ENCODE assay signal across 8 mouse cellular contexts in the genomic region with DNA sequence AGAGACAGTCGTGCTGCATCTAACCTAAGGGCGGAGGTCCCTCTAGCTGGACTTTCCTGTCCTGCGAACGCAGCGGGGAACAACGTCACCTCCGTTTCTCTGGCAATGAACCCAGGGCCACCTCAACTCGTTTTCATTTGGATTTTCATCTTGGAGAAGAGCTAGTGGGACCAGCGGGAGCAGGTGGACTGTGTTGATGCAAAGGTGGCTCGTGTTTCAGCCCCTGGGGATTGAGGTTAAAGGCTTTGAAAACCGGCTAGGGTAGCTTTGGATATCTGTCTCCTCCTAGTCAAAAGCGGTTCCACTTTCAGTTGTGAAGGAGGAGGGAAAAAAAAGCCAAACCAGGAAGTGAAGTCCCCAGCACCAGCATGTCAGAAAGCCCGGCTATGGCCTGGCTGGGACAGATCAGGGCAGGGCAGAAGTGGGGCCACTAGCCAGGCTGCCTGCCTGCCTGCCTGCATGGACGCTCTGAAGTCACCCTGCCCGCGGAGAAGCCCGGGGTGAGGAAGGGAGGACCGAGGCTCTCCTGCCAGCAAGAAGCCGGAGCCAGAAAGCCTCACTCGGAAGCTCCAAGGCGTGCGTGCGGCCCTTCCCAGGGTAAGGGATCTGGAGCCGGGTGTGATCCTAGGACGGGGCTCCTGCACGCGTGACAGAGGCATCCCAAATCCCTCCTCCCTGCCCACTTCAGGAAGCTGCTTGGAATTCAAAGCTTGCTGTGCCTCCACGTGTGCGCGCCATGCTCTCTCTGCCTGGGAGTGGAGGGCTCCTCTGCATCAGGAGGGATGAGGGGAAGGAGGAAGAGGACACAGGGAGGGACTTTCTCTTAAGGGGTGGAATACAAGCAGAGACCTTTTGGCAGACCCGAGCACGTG. TPM values are rescaled to one million over a fixed set of nuclear protein-coding genes. Genes with fewer than 3 reads are reported as not detected.
DNase-seq lines count a peak whose midpoint lies in the region; ATAC-seq lines count a peak whose summit lies in the region.

No protein-coding gene starts in this region.

- H3K36me3 ChIP-seq in hindbrain, embryonic 11.5 days (ENCODE audit: control insufficient read depth, insufficient read depth, low read length), result no peaks in the 10 kb centered on the region

- H3K9me3 ChIP-seq in hindbrain, embryonic 11.5 days (ENCODE audit: control insufficient read depth, low read length), result no peaks in the 10 kb centered on the region

- under 1% methylated on average over 32 of the region's 32 CpGs for WGBS in hindbrain, embryonic 11.5 days

- H3K4me3 ChIP-seq in hindbrain, embryonic 11.5 days (ENCODE audit: low read depth, low read length), result peak overlapping the region; percentile 44

- peak; percentile 71 for ATAC-seq in frontal cortex, adult (ENCODE audit: low TSS enrichment)
- ATAC-seq in hindbrain, embryonic 11.5 days (ENCODE audit: low FRiP score), result peak; percentile 81

- peak; percentile 78 for DNase-seq in Muller cell, postnatal 12 days (ENCODE audit: inconsistent ontology term)
- peak; percentile 49 for DNase-seq in cerebellum, adult 8-10 months
- peak; percentile 70 for DNase-seq in hindbrain, embryonic 11.5 days (ENCODE audit: low spot score)
- DNase-seq in layer of hippocampus, postnatal 25 days (ENCODE audit: extremely low spot score in 1 of 2, low spot score in 1 of 2), result peak; percentile 36 to 38
- DNase-seq in lung, postnatal 14 days, result peak; percentile 71
- DNase-seq in ovary, postnatal 14 days (ENCODE audit: low spot score), result peak; percentile 26
- DNase-seq in thymus, postnatal 0 days (ENCODE audit: low spot score), result peak; percentile 63

- H3K27ac ChIP-seq in hindbrain, embryonic 11.5 days (ENCODE audit: low read depth, low read length), result peak overlapping the region; percentile 25; the same call in 1 of the 2 replicates

- no peaks in the 10 kb centered on the region for H3K27me3 ChIP-seq in hindbrain, embryonic 11.5 days (ENCODE audit: control insufficient read depth, insufficient read depth, low read length)

- H3K4me2 ChIP-seq in hindbrain, embryonic 11.5 days (replicated peaks; ENCODE audit: low read depth, low read length), result peak overlapping the region; percentile 78

- H3K9ac ChIP-seq in hindbrain, embryonic 11.5 days (ENCODE audit: low read depth, low read length), result peak overlapping the region; percentile 69

- H3K4me1 ChIP-seq in hindbrain, embryonic 11.5 days (replicated peaks; ENCODE audit: control insufficient read depth, insufficient read depth, low read length), result no peaks in the 10 kb centered on the region

RNA-seq across cellular contexts. Expression of a gene that starts 2.1 kb away (rescaled TPM):
- 19.9 and 25.3 TPM in 2 replicates for polyA plus RNA-seq in hindbrain, embryonic 11.5 days (2014; fragmentation: Nextera tagmentation; extraction: Ambion mirVana)
- total RNA-seq in layer of hippocampus, postnatal 25 days (2021), result 10 to 100 TPM; 28.7 to 38.4 TPM
- polyA plus RNA-seq in thymus, postnatal 0 days (2015; fragmentation: Nextera tagmentation; extraction: Ambion mirVana), result 72.4 and 83.1 TPM in 2 replicates

RNA-seq across cellular contexts. Expression of a gene that starts 12.8 kb away (rescaled TPM):
- polyA plus RNA-seq in hindbrain, embryonic 11.5 days (2014; fragmentation: Nextera tagmentation; extraction: Ambion mirVana), result not detected in 2 replicates
- total RNA-seq in layer of hippocampus, postnatal 25 days (2021), result under 1 TPM; 0.57 to 0.99 TPM
- polyA plus RNA-seq in thymus, postnatal 0 days (2015; fragmentation: Nextera tagmentation; extraction: Ambion mirVana), result 0.04 and 0.06 TPM in 2 replicates

Comparison
In these comparisons a context has a peak if more than half of its experiments do, and no peak if none do; other contexts are left out.
1. Peak in every context shown above with its lines: DNase-seq, ATAC-seq, H3K4me3 ChIP-seq and H3K27ac ChIP-seq.
2. DNase-seq: peak in every context shown above with its lines; median percentile 78 in Muller cell, postnatal 12 days; 71 in lung, postnatal 14 days; 70 in hindbrain, embryonic 11.5 days; 63 in thymus, postnatal 0 days; 49 in cerebellum, adult 8-10 months; 37 in layer of hippocampus, postnatal 25 days; 26 in ovary, postnatal 14 days.